Mouse (Mus musculus) forebrain, postnatal 0 days (tissue): Measurements from ENCODE around the gene March6. TPM values are rescaled to one million over a fixed set of nuclear protein-coding genes. Genes with fewer than 3 reads are reported as not detected.

Experiments used
- ATAC-seq: fragments of 200-750 bp; cut with Nextera tagmentation; 2 replicates; pipeline ENCODE4 v1.8.0; 2017; ENCODE audit warnings: mild to moderate bottlenecking, moderate library complexity
- DNase-seq: peaks from one replicate; pipeline ENCODE4 v3.0.0-alpha.2; 2015
- H3K27ac ChIP-seq: fragments of 300-500 bp; sonication (generic); 2 replicates; pipeline ENCODE4 v1.5.1; 2014; ENCODE audit warnings: low read depth, mild to moderate bottlenecking, antibody characterized with exemption, low read length, moderate library complexity, mixed read lengths
- H3K27me3 ChIP-seq: fragments of 300-500 bp; sonication (generic); 2 replicates; pipeline ENCODE4 v1.6.1; 2014; ENCODE audit warnings: mild to moderate bottlenecking, low read length, mixed read lengths; ENCODE audit not compliant: insufficient read depth
- H3K36me3 ChIP-seq: fragments of 300-500 bp; sonication (generic); 2 replicates; pipeline ENCODE4 v1.6.1; 2014; ENCODE audit warnings: mild to moderate bottlenecking, moderate library complexity; ENCODE audit not compliant: insufficient read depth
- H3K4me1 ChIP-seq: fragments of 300-500 bp; sonication (generic); 2 replicates; pipeline ENCODE4 v1.6.1; 2014; ENCODE audit warnings: antibody characterized with exemption; ENCODE audit not compliant: insufficient read depth
- H3K4me2 ChIP-seq: fragments of 300-500 bp; sonication (generic); 2 replicates; pipeline ENCODE4 v1.6.1; 2014; ENCODE audit warnings: low read depth, mild to moderate bottlenecking, moderate library complexity
- H3K4me3 ChIP-seq: fragments of 300-500 bp; sonication (generic); 2 replicates; pipeline ENCODE4 v1.5.1; 2014; ENCODE audit warnings: low read depth, low read length, mixed read lengths
- H3K9ac ChIP-seq: fragments of 300-500 bp; sonication (generic); 2 replicates; pipeline ENCODE4 v1.6.1; 2014; ENCODE audit warnings: mild to moderate bottlenecking
- H3K9me3 ChIP-seq: fragments of 300-500 bp; sonication (generic); 2 replicates; pipeline ENCODE4 v1.6.1; 2016; ENCODE audit warnings: low read length
- CTCF ChIP-seq: sonication (generic); IDR thresholded peaks from 2 replicates; pipeline ENCODE4 v1.5.1; 2016; ENCODE audit warnings: antibody characterized with exemption, control low read depth, low read depth
- WGBS: fragments of 180-500 bp; shearing (Covaris S2); extraction: QIAGEN DNeasy Blood & Tissue Kit; methylation state at CpG from one replicate; pipeline ENCODE4 v1.1.7; 2014; 5-methylcytosine and 5-hydroxymethylcytosine counted together
- polyA plus RNA-seq: library from polyadenylated mRNA; unstranded; fragments of >200 nt; fragmentation: Nextera tagmentation; extraction: Ambion mirVana; gene quantifications from 2 replicates; pipeline ENCODE4 v1.2.1, GENCODE M21; 2015
- total RNA-seq: library from RNA; depleted of rRNA; stranded (reverse); fragments of >200 nt; gene quantifications from 2 replicates; pipeline ENCODE4 v1.2.3, GENCODE M21; 2014

March6 gene
- total and polyA plus RNA-seq, 2 experiments from 2014 or later, result 60.2 to 209 TPM

GRCm38 (mm10) chr15:31466295-31466694, 64.6 kb downstream of the March6 start:
- TF ChIP-seq CTCF, result no peak
- 93% methylated on average over 5 of the region's 5 CpGs for WGBS
- Histone ChIP-seq H3K36me3 (peaks cover 63% of the 10 kb centered on the region), H3K27me3 (no peaks in the 10 kb centered on the region), H3K4me3 (no peak overlapping the region), H3K4me2 (no peak overlapping the region), H3K9me3 (no peaks in the 10 kb centered on the region), H3K27ac (no peak overlapping the region), H3K9ac (no peak overlapping the region), H3K4me1 (no peaks in the 10 kb centered on the region)
- DNase-seq (no peak), ATAC-seq (no peak)

DNA sequence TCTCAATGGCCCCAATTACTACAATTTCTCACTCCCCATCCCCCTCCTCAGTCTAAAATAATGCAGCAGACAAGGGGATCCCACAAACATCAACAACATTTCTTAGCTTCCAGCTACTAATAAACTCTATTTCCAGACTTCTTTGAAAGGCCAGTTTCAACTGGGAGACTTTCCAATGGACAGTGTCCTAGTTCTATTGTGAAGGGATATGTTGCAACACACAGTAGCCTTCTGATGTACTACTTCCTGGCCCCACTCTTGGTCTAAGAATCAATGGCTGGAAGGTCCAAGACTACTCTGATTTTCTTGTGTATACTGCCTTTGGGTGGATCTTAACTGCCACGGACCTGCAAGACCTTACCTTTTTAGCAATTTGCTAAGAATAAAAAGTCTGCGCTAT, 65.0 kb downstream of the March6 start:
- Histone ChIP-seq H3K9me3 (no peaks in the 10 kb centered on the region), H3K4me1 (no peaks in the 10 kb centered on the region), H3K4me2 (no peak overlapping the region), H3K9ac (no peak overlapping the region), H3K4me3 (no peak overlapping the region), H3K36me3 (peaks cover 62% of the 10 kb centered on the region), H3K27ac (no peak overlapping the region), H3K27me3 (no peaks in the 10 kb centered on the region)
- DNase-seq (no peak), ATAC-seq (no peak)
- TF ChIP-seq CTCF, result no peak
- 97% methylated on average over 2 of the region's 2 CpGs for WGBS

DNA sequence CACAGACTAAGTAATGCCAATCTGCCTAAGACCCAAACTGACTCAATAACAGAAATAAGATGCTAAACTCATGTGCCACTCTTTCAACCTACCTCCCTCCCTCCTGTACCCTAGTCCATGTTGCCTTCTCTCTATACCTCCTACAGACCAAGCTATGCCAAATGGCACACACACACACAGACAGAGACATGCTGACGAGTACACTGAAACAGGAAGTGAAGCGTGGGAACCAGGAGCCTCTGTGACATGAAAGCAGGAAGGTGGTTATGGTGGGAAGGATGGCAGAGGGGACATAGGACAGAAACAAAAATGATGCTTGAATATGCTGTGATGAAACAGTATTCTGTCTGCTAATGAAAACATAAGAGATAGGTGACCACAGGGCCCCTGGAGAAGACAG, 70.3 kb downstream of the March6 start:
- Histone ChIP-seq H3K4me1 (no peaks in the 10 kb centered on the region), H3K9ac (no peak overlapping the region), H3K36me3 (peaks cover 63% of the 10 kb centered on the region), H3K27ac (no peak overlapping the region), H3K9me3 (no peaks in the 10 kb centered on the region), H3K27me3 (no peaks in the 10 kb centered on the region), H3K4me3 (no peak overlapping the region), H3K4me2 (no peak overlapping the region)
- DNase-seq (no peak), ATAC-seq (no peak)
- 91% methylated on average over 2 of the region's 2 CpGs for WGBS
- TF ChIP-seq CTCF, result no peak

DNA sequence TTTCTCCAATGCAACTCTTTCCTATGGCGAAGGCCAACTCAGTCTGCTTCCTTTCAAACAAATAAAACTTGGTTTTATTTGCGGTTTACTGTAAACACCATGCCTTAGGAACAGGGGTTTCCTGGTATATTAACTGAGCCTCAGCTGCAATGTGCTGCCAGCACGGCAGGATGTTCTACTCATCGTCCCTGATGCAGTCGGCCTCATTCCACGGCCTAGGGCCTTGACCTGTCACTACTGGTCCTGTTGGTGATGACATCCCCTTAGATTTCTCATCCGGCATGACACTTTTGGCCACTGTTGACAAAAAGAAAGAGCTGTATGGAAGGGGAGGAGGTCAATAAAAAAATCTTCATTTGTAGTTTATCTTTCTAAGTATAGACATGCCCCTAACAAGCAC, 72.8 kb downstream of the March6 start:
- ATAC-seq, result no peak
- no peaks in the 10 kb centered on the region for H3K9me3 ChIP-seq
- H3K4me1 ChIP-seq, result no peaks in the 10 kb centered on the region
- no peak overlapping the region for H3K27ac ChIP-seq
- 92% methylated on average over 7 of the region's 7 CpGs for WGBS
- H3K36me3 ChIP-seq, result peaks cover 44% of the 10 kb centered on the region
- H3K27me3 ChIP-seq, result no peaks in the 10 kb centered on the region
- no peak for TF ChIP-seq CTCF
- no peak overlapping the region for H3K4me2 ChIP-seq
- H3K9ac ChIP-seq, result no peak overlapping the region
- no peak overlapping the region for H3K4me3 ChIP-seq
- DNase-seq, result no peak

GRCm38 (mm10) chr15:31456381-31456780, 74.5 kb downstream of the March6 start:
- 76% methylated on average over 5 of the region's 5 CpGs for WGBS
- ATAC-seq, result no peak
- peaks cover 29% of the 10 kb centered on the region for H3K36me3 ChIP-seq

GRCm38 (mm10) chr15:31454861-31455295, 76.0 kb downstream of the March6 start:
- H3K9me3 ChIP-seq, result no peaks in the 10 kb centered on the region
- WGBS, result 81% methylated on average over 7 of the region's 7 CpGs
- H3K27me3 ChIP-seq, result no peaks in the 10 kb centered on the region
- no peak overlapping the region for H3K27ac ChIP-seq
- no peak for DNase-seq
- no peak overlapping the region for H3K4me3 ChIP-seq
- no peak overlapping the region for H3K9ac ChIP-seq
- H3K4me1 ChIP-seq, result no peaks in the 10 kb centered on the region
- no peak overlapping the region for H3K4me2 ChIP-seq
- H3K36me3 ChIP-seq, result peaks cover 19% of the 10 kb centered on the region
- ATAC-seq, result no peak
- no peak for TF ChIP-seq CTCF

More at GRCm38 (mm10) chr15:31456381-31456780, 74.5 kb downstream of the March6 start:
- no peaks in the 10 kb centered on the region for H3K27me3 ChIP-seq
- DNase-seq, result no peak
- H3K9ac ChIP-seq, result no peak overlapping the region
- TF ChIP-seq CTCF, result no peak
- no peak overlapping the region for H3K27ac ChIP-seq
- no peaks in the 10 kb centered on the region for H3K4me1 ChIP-seq
- no peak overlapping the region for H3K4me2 ChIP-seq
- H3K4me3 ChIP-seq, result no peak overlapping the region
- no peaks in the 10 kb centered on the region for H3K9me3 ChIP-seq

DNA sequence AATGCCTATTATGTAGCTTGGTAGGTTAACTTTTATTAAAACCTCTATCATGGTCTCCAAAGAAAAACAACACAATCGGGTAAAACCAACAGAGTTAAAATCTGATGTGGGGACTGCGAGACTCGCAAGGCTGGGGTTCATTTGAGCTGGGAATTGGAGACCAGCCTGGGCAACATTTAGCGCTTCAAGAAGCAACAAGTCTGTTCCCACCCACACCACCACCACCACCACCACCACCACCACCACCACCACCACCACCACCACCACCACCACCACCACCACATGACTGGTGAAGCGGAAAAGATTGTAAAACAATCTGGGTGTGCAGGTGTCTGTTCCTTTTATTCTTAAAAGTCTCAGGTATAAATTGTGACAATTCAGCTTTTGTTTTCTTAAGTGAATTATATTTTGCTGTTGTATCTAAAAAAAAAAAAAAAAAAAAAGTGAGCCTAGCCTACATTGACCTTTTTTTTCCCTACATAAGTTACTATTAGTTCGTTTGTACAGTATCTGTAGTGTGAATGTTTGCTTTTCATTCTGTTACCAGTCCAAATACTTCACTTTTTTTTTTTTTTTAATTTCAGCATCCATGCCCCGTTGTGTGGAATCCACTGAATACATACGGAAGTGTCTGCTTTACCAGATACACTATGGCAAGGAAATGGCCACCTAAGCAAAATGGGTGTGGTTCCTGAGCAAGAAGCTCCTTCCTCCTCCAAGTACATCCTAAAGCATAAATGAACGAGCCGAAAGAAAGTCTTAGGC, 76.6 kb downstream of the March6 start:
- DNase-seq (no peak), ATAC-seq (no peak)
- H3K4me2 ChIP-seq, result peak overlapping the region; percentile 88
- no peaks in the 10 kb centered on the region for H3K27me3 ChIP-seq
- no peaks in the 10 kb centered on the region for H3K4me1 ChIP-seq
- WGBS, result 49% methylated on average over 10 of the region's 10 CpGs
- H3K27ac ChIP-seq, result peak overlapping the region; percentile 67
- H3K4me3 ChIP-seq, result peak overlapping the region; percentile 59
- no peak for TF ChIP-seq CTCF
- no peaks in the 10 kb centered on the region for H3K9me3 ChIP-seq
- peaks cover 13% of the 10 kb centered on the region for H3K36me3 ChIP-seq
- H3K9ac ChIP-seq, result peak overlapping the region; percentile 64
